Mouse (Mus musculus) olfactory bulb, adult 2 months (tissue): ENCODE data around the gene Kifc1.

Experiments
- CTCF ChIP-seq: fragments of 200-500 bp; IDR thresholded peaks from 2 replicates; pipeline ENCODE4 v1.5.1; 2012; ENCODE audit warnings: low read depth, mild to moderate bottlenecking, low read length, moderate library complexity; ENCODE audit not compliant: insufficient read depth
- POLR2A ChIP-seq: fragments of 200-500 bp; IDR thresholded peaks from 2 replicates; pipeline ENCODE4 v1.6.1; 2012; ENCODE audit warnings: mild to moderate bottlenecking, low read depth, low read length, moderate library complexity; ENCODE audit not compliant: insufficient read depth

- no peak for TF ChIP-seq POLR2A
- no peak for TF ChIP-seq CTCF
Observed at GRCm38 (mm10) chr17:33857816-33858215, 32.6 kb downstream of the Kifc1 start.
